Mouse (Mus musculus) liver, postnatal 0 days (tissue): Measurements from ENCODE around the gene Rpl10a.

Experiments used
- CTCF ChIP-seq: sonication (generic); IDR thresholded peaks from 2 replicates; pipeline ENCODE4 v1.5.1; 2016; ENCODE audit warnings: antibody characterized with exemption, low read depth
- EP300 ChIP-seq: IDR thresholded peaks from 2 replicates; pipeline ENCODE4 v1.6.1; 2016; ENCODE audit warnings: antibody characterized with exemption, low read depth, mild to moderate bottlenecking

GRCm38 (mm10) chr17:28355871-28356270 is 27.6 kb downstream of the Rpl10a start:
- TF ChIP-seq CTCF (no peak), EP300 (no peak)
